Mouse (Mus musculus) adrenal gland, postnatal 14 days (tissue): ENCODE data around the gene Hmox2. TPM values are rescaled to one million over a fixed set of nuclear protein-coding genes. Genes with fewer than 3 reads are reported as not detected.
"Not testable (repeated sequence)": the region's sequence is repeated elsewhere in the genome, so short reads cannot be mapped to it uniquely, and the experiment has no call there.

Experiments used
- DNase-seq: peaks from one replicate; pipeline ENCODE4 v3.0.0; 2021; ENCODE audit warnings: mixed read lengths
- long read RNA-seq, 2 experiments: library from polyadenylated mRNA; stranded (forward); transcript quantifications; one replicate each; pipeline ENCODE4 v2.0.0; 2021
- total RNA-seq: library from RNA; stranded (reverse); gene quantifications from 2 replicates; pipeline ENCODE4 v1.2.3, GENCODE M21; 2021

Gene Hmox2
- total RNA-seq, result 93.2 and 99.1 TPM in 2 replicates
- long read RNA-seq, experiment 1, transcript Hmox2-201 (6 exons, 1,730 nt), result major isoform, 121 of 172 reads
- long read RNA-seq, experiment 1, partial matches to known transcripts, result 35 of 172 reads
- long read RNA-seq, experiment 1, other reads (novel, unspliced or antisense), result 15 of 172 reads
- long read RNA-seq, experiment 2, transcript Hmox2-201 (6 exons, 1,730 nt), result major isoform, 87 of 119 reads
- long read RNA-seq, experiment 2, partial matches to known transcripts, result 28 of 119 reads
- long read RNA-seq, experiment 2, other reads (novel, unspliced or antisense), result 4 of 119 reads

GRCm38 (mm10) chr16:4725780-4726527 is at the start of gene Hmox2:
Hmox2 (plus strand) TSS chr16:4726361.
- peak; percentile 96 for DNase-seq

DNA sequence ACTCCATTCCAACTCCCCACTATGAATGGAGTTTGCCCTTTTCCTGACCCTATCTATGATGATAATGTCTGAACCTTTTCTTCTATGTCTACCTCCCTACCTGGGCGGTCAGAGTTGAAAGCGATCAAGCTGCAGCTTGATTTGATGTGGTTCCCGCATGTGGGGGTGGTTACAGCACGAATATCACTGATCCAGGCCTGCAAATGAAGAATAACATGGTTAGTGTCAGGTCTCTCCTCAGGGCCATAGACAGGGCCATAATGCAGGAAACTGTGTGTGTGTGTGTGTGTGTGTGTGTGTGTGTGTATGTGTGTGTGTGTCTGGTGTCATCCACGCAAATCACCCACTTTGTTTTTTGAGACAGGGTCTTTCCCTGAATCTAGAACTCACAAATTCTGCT is 49.3 kb upstream of the Hmox2 start:
- DNase-seq, result no peak

DNA sequence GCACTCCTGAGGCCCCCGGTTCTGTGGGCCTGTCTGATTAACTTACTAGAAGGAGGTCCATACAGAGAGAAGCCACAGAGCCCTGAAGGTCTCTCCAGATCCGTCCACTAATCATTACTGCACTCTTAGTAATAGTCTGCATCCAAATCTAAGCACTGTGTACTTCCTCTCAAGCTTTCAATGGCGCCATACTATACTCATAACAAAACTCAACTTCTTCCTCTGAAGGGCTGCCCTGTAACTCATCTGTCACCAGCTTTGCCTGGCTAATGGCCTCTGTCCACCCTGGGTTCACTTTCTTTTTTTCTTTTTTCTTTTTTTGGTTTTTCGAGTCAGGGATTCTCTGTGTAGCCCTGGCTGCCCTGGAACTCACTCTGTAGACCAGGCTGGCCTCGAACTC is 48.1 kb upstream of the Hmox2 start:
- DNase-seq, result no peak

DNA sequence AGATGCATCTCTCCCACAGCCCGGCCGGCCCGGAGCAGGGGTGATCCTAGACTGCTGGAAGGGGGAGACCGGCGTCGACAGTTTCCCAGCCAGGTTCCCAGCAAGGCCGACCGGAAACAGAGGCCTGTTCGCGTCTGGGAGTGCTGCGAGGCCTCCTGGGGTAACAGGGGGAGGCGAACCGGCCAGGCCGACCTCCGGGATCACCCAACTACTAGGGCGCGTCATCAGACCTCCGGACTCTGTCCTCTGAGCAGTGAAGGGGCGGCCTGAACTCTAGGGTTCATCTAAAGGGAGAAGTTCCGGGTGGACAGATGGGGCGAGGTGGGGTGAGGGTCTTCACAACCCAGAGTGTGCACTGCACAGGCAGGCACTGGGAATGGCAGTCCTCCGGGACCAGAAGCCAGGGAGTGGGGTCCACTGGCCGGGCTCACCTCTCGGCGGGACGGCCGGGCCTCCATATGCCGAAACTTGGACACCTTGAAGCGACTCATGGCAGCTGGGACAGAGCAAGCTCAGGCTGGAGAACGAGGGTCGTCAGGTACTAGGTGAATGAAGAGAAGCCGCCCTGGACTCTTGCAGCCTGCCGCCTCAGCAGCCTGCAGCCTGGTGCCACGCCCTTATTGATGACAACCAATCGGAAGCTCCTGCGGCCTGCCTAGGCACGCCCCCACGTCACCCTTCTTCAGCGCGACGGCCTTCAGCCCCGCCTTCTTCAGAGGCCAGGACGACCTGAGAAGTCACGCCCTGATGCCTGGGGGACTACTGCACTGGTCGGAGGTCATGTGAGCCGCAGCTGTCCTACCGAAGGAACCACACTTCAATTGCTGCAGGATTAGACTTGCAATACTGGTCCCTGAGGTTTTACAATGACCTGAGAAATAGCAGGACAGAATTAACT is 46.8 kb upstream of the Hmox2 start, which contains the start of gene Coro7:
TSS of gene Coro7 (minus strand) at position 657 of the 898 bp plus-strand sequence.
- DNase-seq, result peak; percentile 95

- DNase-seq, result not testable (repeated sequence)
Measured at GRCm38 (mm10) chr16:4680922-4681455, 45.2 kb upstream of the Hmox2 start.

GRCm38 (mm10) chr16:4682628-4683179 is 43.5 kb upstream of the Hmox2 start:
- DNase-seq, result no peak

DNA sequence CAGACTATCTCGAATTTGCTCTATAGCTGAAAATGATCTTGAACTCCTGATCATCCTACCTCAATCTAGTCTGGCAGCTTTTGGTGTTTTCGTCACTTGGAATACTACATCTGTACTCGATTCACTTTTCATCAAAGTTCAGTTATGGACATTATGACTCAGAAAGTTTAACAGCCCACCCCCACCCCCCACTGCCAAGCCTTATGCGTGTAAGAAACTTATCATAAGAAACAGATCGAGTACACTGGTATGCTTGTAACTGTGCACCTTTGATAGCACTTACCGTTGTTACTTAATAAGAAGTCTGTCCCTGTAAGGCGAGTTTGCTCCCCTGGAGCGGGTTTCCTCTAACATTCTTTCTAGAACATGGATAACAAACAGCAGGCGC is 43.0 kb upstream of the Hmox2 start:
- no peak for DNase-seq

DNA sequence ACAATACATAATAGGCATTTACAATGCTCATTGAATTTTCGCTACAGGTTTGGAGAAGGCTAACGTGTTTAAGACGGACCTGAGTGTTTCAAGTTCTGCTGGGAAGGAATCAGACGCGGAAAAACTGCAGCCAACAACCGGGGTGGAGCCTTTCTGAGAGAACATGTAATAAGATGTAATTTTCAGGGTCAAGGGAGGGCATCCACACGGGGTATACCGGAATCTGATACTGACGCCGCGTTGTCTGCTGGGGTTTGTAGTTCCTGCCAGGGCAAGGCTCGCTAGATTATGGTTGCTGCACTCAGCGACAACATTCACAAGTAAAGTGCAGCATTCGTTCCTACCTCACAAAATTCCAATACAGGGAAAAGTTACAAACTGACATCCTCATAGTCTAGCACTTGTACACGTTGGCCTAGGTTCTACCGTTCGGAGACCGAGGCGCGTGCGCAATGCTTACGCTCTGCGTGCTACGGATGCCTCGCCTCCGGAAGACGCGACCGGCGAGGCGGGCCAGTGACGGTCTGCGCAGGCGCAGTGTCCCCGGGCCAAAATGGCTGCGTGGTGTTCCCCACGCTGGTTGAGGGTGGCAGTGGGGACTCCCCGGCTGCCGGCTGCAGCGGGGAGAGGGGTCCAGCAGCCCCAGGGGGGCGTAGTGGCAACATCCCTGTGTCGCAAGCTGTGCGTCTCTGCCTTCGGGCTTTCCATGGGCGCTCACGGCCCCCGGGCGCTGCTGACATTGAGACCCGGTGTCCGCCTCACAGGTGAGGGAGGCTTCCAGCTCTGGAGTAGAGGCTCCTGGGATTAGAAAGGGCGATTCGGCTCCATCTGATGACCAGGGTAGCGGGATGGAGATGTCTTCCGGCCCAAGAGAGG is 42.3 kb upstream of the Hmox2 start:
- DNase-seq, result peak; percentile 99

DNA sequence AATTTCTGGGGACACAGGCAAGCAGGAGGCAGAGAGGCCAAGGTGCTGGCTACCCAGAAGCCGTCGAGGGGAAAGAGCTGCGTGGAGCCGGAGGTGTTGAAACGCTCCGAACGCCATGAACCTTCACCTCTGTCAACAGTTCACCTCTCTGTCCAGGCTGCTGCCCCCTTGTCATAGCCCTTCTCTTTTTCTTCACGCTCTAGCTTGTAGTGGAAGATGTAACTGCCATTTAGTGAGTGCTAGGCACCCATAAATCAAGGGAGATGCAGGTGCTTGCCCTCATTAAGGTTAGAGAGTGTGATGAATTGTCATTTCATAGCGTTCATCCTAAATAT is 41.7 kb upstream of the Hmox2 start:
- no peak for DNase-seq

DNA sequence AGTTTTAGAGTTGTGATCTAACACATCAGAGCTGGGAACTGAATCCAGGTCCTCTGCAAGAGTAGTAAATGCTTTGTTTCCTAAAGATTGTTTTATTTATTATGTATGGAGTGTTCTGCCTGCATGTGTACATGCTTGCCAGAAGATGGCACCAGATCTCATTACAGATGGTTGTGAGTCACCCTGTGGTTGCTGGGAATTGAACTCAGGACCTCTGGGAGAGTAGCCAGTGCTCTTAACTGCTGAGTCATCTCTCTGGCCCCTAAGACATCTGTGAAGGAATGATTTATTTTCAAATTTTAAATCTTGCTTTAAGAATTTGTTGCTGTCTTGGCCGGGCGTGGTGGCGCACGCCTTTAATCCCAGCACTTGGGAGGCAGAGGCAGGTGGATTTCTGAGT is 36.8 kb upstream of the Hmox2 start:
- not testable (repeated sequence) for DNase-seq

DNA sequence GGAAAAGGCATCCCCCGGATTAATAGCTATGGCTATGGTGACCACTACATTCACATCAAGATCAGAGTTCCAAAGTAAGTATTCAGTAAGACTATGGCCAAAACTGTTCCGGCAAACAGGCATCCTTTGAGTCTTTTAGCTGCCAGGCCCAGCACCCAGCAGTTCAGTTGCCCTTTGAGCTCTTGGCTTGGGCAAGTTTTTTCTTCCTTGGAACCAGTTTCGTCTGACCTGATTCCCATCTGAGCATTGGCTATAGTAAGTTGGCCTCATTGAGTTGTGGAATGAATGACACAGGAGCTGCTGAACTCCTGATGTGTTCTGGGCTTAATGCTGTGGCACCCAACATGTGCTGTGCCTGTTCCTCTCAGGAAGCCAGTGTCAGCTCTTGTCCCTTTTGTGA is 24.9 kb upstream of the Hmox2 start:
- DNase-seq, result no peak

DNA sequence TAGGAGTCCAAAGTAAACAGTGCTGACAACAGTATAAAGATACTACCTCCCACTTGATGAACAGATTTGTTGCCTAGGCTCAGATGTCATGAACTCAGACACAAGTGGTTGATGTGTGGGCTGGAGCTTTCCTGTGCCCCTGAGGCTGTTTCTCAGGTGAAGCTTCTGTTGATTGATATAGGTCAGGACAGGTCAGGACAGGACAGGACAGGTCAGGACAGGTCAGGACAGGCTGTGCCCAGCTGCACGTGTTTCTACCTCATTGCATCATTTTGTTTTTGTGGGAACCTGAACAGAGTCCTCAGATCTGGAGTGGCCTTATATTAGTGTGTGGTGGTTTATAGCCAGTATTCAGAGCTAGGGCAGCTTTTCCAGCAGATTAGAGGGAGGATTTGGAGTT is 23.5 kb upstream of the Hmox2 start:
- no peak for DNase-seq

- DNase-seq, result no peak
Measured at GRCm38 (mm10) chr16:4705541-4705940, 20.6 kb upstream of the Hmox2 start.

DNA sequence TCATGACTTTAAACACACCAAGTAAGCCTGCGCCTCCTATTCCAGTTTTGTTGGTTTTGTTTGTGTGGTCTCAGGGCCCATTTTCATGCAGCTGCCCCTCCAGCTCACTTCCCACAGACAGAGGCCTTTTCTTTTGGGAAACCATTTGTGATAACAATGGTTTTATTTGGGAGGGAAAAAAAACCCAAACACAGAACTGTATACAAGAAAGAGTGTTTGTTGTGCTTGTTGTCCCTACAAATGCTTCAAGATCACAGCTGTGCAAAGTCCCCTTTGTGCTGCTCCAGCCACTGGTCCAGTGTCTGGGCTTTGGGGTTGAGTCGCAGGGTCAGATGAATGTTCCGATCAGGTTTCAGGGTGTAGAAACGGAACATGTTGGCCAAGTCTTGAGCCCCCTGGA is 15.0 kb upstream of the Hmox2 start:
- DNase-seq, result no peak

GRCm38 (mm10) chr16:4713861-4714710 is 12.1 kb upstream of the Hmox2 start:
- DNase-seq, result no peak

DNA sequence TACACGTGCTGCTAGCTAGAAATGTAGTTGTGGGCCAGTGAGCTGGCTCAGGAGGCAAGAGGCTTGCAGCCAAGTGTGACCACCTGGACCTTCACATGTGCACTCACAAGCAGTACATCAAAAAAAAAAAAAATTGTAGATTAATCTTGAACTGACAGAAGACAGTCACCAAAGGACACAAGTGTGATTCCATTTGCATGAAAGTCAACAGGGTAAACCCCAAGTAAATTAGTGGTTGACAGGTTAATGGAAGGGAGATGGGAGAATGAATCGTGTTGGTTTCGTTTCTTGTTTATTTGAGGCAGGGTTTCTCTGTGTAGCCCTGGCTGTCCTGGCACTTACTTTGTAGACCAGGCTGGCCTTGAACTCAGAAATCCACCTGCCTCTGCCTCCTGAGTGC is 8.3 kb upstream of the Hmox2 start:
- DNase-seq, result no peak

DNA sequence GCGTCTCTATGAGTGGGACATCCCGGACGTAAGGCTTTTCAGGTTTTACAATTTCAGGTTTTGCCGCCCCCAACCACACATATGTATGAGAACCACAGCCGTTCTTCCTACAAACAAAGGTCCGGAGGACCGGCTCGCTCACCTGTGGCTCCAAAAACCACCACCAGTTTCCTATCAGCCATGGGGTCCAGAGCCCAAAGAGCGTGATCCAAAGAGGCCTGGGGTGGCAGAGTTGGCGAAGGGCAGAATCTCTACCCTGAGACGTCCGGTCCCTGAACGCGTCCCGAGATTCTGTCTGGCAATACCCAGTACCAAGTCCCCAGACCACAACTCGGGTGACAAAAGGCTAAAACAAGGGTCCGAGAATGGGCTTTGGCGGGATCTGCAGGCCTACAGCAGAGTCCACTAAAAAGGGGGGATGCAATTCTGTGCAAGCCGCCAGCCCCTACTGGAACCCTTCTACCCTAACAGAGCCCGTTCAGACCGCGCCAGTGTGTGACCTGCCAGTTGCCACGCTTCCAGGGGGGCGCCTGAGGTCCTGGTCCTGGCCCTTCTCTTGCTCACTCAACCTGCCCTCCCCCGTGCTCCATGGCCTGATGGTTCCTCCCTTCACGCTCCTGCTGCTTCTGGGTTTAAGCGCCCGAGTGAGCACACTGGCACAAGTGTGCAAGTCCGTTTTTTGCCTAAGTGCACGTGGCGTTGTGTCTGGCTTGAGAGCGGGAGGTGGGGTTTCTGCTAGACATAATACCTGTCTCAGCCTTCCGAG is 7.2 kb upstream of the Hmox2 start, which contains the start of gene Nmral1:
TSS of gene Nmral1 (minus strand) at position 604 of the 766 bp plus-strand sequence.
- DNase-seq, result peak; percentile 77

DNA sequence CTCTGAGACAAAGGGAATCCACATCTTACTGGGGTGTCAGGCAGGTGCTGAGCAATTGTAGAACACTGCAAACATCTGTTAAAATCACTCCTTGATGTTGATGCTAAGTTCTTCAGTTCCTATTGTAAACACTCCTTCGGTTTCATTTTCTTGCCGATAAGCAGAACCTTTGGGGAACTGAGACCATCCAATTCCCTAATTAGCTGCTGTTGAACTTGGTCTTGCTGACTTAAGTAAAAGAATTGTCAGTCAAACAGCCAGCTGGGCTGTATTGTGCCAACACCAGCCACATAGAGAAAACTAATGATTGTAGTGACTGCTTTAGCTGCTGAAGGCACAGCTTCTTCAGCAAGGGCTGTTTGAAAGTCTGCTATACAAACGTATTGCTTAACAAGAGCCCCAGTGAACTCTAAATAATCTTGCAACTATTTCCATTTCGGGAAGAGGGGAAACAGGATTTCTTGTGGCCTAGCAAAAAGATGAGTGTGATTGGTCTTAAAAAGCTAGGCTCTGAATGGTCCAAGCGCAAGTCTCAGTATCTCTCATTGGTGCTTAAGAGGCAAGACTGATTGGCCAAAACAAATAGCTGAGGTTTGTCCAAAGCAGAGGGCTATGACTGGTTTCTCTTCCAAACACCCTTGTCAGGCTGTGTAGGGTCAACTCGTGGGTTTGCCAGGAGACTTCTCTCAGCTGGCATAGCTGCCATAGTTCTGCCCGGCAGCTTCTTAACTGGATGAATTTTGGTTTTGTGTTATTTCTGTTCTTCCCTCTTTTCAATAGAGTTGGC is 3.8 kb upstream of the Hmox2 start:
- DNase-seq, result no peak

DNA sequence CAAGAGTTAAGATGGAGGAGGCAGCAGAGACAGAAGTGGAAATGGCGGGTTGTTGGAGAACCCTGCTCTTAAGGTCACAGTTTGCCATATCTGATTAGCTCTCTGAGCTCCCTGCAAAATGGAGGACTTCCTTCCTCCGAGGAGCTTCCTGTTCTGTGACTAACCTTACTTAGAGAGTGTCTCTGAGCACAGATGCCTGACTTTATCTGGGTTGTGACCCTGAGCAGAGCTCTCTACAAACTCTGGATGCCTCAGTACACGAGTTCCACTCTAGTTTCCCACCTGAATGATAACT is 3.3 kb upstream of the Hmox2 start:
- DNase-seq, result no peak
